Mouse (Mus musculus) MEL (cell line): ENCODE results near the gene Gpr161. TPM values are rescaled to one million over a fixed set of nuclear protein-coding genes. Genes with fewer than 3 reads are reported as not detected.

Source experiments
- DNase-seq: peaks from one replicate; pipeline ENCODE4 v3.0.0; 2011; ENCODE audit warnings: low read depth, low spot score
- H3K27ac ChIP-seq: 2 replicates; pipeline ENCODE4 v1.5.1; 2012; ENCODE audit warnings: low read depth, mild to moderate bottlenecking, control low read depth, low read length, moderate library complexity; ENCODE audit not compliant: control insufficient read depth
- H3K27me3 ChIP-seq, 2 experiments: fragments of 150-350 bp in 1 of 2; sonication (generic) in 1 of 2; 2 replicates each; pipeline ENCODE4 v1.6.1; 2012; ENCODE audit warnings: low read length in 2 of 2, mild to moderate bottlenecking in 2 of 2, improper control_type of control experiment in 1 of 2, moderate library complexity in 1 of 2; ENCODE audit not compliant: insufficient read depth in 2 of 2, control insufficient read depth in 1 of 2
- H3K36me3 ChIP-seq, 2 experiments: 2 replicates each; pipeline ENCODE4 v1.6.1; 2012 to 2014; ENCODE audit warnings: low read length in 2 of 2, improper control_type of control experiment in 1 of 2, inconsistent platforms in 1 of 2, mild to moderate bottlenecking in 1 of 2; ENCODE audit not compliant: insufficient read depth in 2 of 2, control insufficient read depth in 1 of 2
- H3K4me1 ChIP-seq, 2 experiments: fragments of 150-350 bp in 1 of 2; sonication (generic) in 1 of 2; 2 replicates each; pipeline ENCODE4 v1.6.1; 2012; ENCODE audit warnings: low read length in 2 of 2, improper control_type of control experiment in 1 of 2, mild to moderate bottlenecking in 1 of 2; ENCODE audit not compliant: insufficient read depth in 2 of 2, control insufficient read depth in 1 of 2
- H3K4me3 ChIP-seq, 2 experiments: fragments of 150-350 bp in 1 of 2; sonication (generic) in 1 of 2; 2 replicates each; pipeline ENCODE4 v1.5.1; 2012; ENCODE audit warnings: low read depth in 2 of 2, low read length in 2 of 2, mild to moderate bottlenecking in 2 of 2, moderate library complexity in 2 of 2, control low read depth in 1 of 2, improper control_type of control experiment in 1 of 2; ENCODE audit not compliant: control insufficient read depth in 1 of 2, insufficient read depth in 1 of 2
- H3K79me2 ChIP-seq: 2 replicates; pipeline ENCODE4 v1.6.1; 2012; ENCODE audit warnings: mild to moderate bottlenecking, low read length, moderate library complexity; ENCODE audit not compliant: control insufficient read depth, poor library complexity, insufficient read depth
- H3K9ac ChIP-seq: 2 replicates; pipeline ENCODE4 v1.6.1; 2012; ENCODE audit warnings: low read depth, mild to moderate bottlenecking, control low read depth, low read length, moderate library complexity; ENCODE audit not compliant: control insufficient read depth, poor library complexity, severe bottlenecking
- H3K9me3 ChIP-seq: fragments of 150-350 bp; sonication (generic); replicated peaks from 2 replicates; pipeline ENCODE4 v1.6.1; 2012; ENCODE audit warnings: mild to moderate bottlenecking, low read length, improper control_type of control experiment, moderate library complexity; ENCODE audit not compliant: insufficient read depth
- BHLHE40 ChIP-seq: IDR thresholded peaks from 2 replicates; pipeline ENCODE4 v1.6.1; 2012; ENCODE audit warnings: low read depth, mild to moderate bottlenecking, inconsistent platforms, low read length, improper control_type of control experiment, borderline replicate concordance
- CHD1 ChIP-seq: IDR thresholded peaks from 2 replicates; pipeline ENCODE4 v1.6.1; 2012; ENCODE audit warnings: low read depth, mild to moderate bottlenecking, inconsistent platforms, low read length, improper control_type of control experiment
- CHD2 ChIP-seq: IDR thresholded peaks from 2 replicates; pipeline ENCODE4 v1.6.1; 2011; ENCODE audit warnings: low read length, improper control_type of control experiment
- CTCF ChIP-seq, 3 experiments: IDR thresholded peaks in 2 of 3; conservative IDR thresholded peaks in 1 of 3; 2 replicates each; pipeline ENCODE4 v1.5.1; 2011 to 2012; ENCODE audit warnings: low read length in 3 of 3, low read depth in 2 of 3, mild to moderate bottlenecking in 2 of 3, improper control_type of control experiment in 1 of 3, inconsistent platforms in 1 of 3, mixed read lengths in 1 of 3, moderate library complexity in 1 of 3; ENCODE audit not compliant: control insufficient read depth in 1 of 3, insufficient read depth in 1 of 3, poor library complexity in 1 of 3, severe bottlenecking in 1 of 3
- E2F4 ChIP-seq: IDR thresholded peaks from 2 replicates; pipeline ENCODE4 v1.6.1; 2011; ENCODE audit warnings: low read depth, low read length, improper control_type of control experiment, borderline replicate concordance
- ELF1 ChIP-seq: IDR thresholded peaks from 2 replicates; pipeline ENCODE4 v1.6.1; 2014; ENCODE audit warnings: low read depth, mild to moderate bottlenecking, inconsistent platforms, low read length, improper control_type of control experiment, moderate library complexity
- EP300 ChIP-seq, 2 experiments: IDR thresholded peaks; 2 replicates each; pipeline ENCODE4 v1.6.1; 2011; ENCODE audit warnings: improper control_type of control experiment in 2 of 2, low read length in 2 of 2, low read depth in 1 of 2, mild to moderate bottlenecking in 1 of 2
- GABPA ChIP-seq: IDR thresholded peaks from 2 replicates; pipeline ENCODE4 v1.6.1; 2012; ENCODE audit warnings: low read depth, mild to moderate bottlenecking, inconsistent platforms, low read length, improper control_type of control experiment, moderate library complexity
- GATA1 ChIP-seq: IDR thresholded peaks from 2 replicates; pipeline ENCODE4 v1.6.1; 2011; ENCODE audit warnings: low read depth, low read length, improper control_type of control experiment
- HCFC1 ChIP-seq: IDR thresholded peaks from 2 replicates; pipeline ENCODE4 v1.6.1; 2012; ENCODE audit warnings: low read depth, mild to moderate bottlenecking, inconsistent platforms, low read length, improper control_type of control experiment, moderate library complexity
- KAT2A ChIP-seq: conservative IDR thresholded peaks from 2 replicates; pipeline ENCODE4 v1.6.1; 2012; ENCODE audit warnings: low read depth, low read length, improper control_type of control experiment, inconsistent platforms
- MAX ChIP-seq: IDR thresholded peaks from 2 replicates; pipeline ENCODE4 v1.6.1; 2011; ENCODE audit warnings: low read length, improper control_type of control experiment
- MEF2A ChIP-seq: IDR thresholded peaks from 2 replicates; pipeline ENCODE4 v1.6.1; 2014; ENCODE audit warnings: low read depth, mild to moderate bottlenecking, inconsistent platforms, low read length, improper control_type of control experiment; ENCODE audit not compliant: poor library complexity, insufficient replicate concordance, severe bottlenecking; ENCODE audit errors: extremely low read depth
- MXI1 ChIP-seq: IDR thresholded peaks from 2 replicates; pipeline ENCODE4 v1.6.1; 2011; ENCODE audit warnings: mild to moderate bottlenecking, low read depth, low read length, improper control_type of control experiment
- MYC ChIP-seq: IDR thresholded peaks from 2 replicates; pipeline ENCODE4 v1.6.1; 2011; ENCODE audit warnings: low read depth, mild to moderate bottlenecking, low read length, improper control_type of control experiment, moderate library complexity
- NELFE ChIP-seq: IDR thresholded peaks from 2 replicates; pipeline ENCODE4 v1.6.1; 2011; ENCODE audit warnings: low read depth, low read length, improper control_type of control experiment
- NRF1 ChIP-seq: IDR thresholded peaks from 2 replicates; pipeline ENCODE4 v1.6.1; 2014; ENCODE audit warnings: low read depth, mild to moderate bottlenecking, inconsistent platforms, low read length, improper control_type of control experiment, moderate library complexity; ENCODE audit not compliant: poor library complexity, insufficient read depth, severe bottlenecking
- POLR2AphosphoS2 ChIP-seq: IDR thresholded peaks from 2 replicates; pipeline ENCODE4 v1.6.1; 2011; ENCODE audit warnings: low read length, improper control_type of control experiment
- POLR2AphosphoS5 ChIP-seq: IDR thresholded peaks from 2 replicates; pipeline ENCODE4 v1.6.1; 2012; ENCODE audit warnings: low read depth, borderline replicate concordance, mild to moderate bottlenecking, inconsistent platforms, low read length, moderate library complexity, mixed read lengths
- SIN3A ChIP-seq: IDR thresholded peaks from 2 replicates; pipeline ENCODE4 v1.6.1; 2012; ENCODE audit warnings: low read length, improper control_type of control experiment, inconsistent platforms
- TBP ChIP-seq: IDR thresholded peaks from 2 replicates; pipeline ENCODE4 v1.8.0; 2011; ENCODE audit warnings: low read depth, low read length, improper control_type of control experiment
- TCF12 ChIP-seq: IDR thresholded peaks from 2 replicates; pipeline ENCODE4 v1.6.1; 2014; ENCODE audit warnings: low read depth, mild to moderate bottlenecking, inconsistent platforms, low read length, improper control_type of control experiment, moderate library complexity
- UBTF ChIP-seq: IDR thresholded peaks from 2 replicates; pipeline ENCODE4 v1.6.1; 2012; ENCODE audit warnings: low read depth, mild to moderate bottlenecking, inconsistent platforms, low read length, improper control_type of control experiment, moderate library complexity, borderline replicate concordance; ENCODE audit not compliant: insufficient read depth
- USF2 ChIP-seq, 2 experiments: IDR thresholded peaks; 2 replicates each; pipeline ENCODE4 v1.6.1; 2011 to 2012; ENCODE audit warnings: improper control_type of control experiment in 2 of 2, low read length in 2 of 2, borderline replicate concordance in 1 of 2, inconsistent platforms in 1 of 2, low read depth in 1 of 2, mild to moderate bottlenecking in 1 of 2; ENCODE audit not compliant: insufficient read depth in 1 of 2
- ZC3H11A ChIP-seq: IDR thresholded peaks from 2 replicates; pipeline ENCODE4 v1.6.1; 2012; ENCODE audit warnings: low read depth, mild to moderate bottlenecking, inconsistent platforms, low read length, improper control_type of control experiment
- ZKSCAN1 ChIP-seq: IDR thresholded peaks from 2 replicates; pipeline ENCODE4 v1.6.1; 2012; ENCODE audit warnings: low read depth, mild to moderate bottlenecking, inconsistent platforms, low read length, improper control_type of control experiment, moderate library complexity
- polyA plus RNA-seq, 2 experiments: library from polyadenylated mRNA; stranded (reverse) in 1 of 2; unstranded in 1 of 2; fragments of >175 nt in 1 of 2; fragments of >200 nt in 1 of 2; gene quantifications; 2 replicates each; pipeline versions ENCODE4 v1.2.1 to v1.2.4; 2012; ENCODE audit warnings: low replicate concordance in 2 of 2, low read depth in 1 of 2; ENCODE audit not compliant: insufficient read length in 2 of 2, insufficient read depth in 1 of 2, missing spikeins in 1 of 2
- total RNA-seq: library from RNA; depleted of rRNA; stranded (reverse); fragments of 300-350 nt; gene quantifications from 2 replicates; pipeline ENCODE4 v1.2.3, GENCODE M21; 2012

Gpr161 gene
- total and polyA plus RNA-seq, 3 experiments = 0.08 to 0.97 TPM; not detected in 1

- no peaks in the 10 kb centered on the region for H3K27me3 ChIP-seq
- no peak overlapping the region for H3K27ac ChIP-seq
- H3K4me3 ChIP-seq = no peak overlapping the region
- H3K9me3 ChIP-seq = no peaks in the 10 kb centered on the region
- H3K79me2 ChIP-seq = no peaks in the 10 kb centered on the region
- H3K36me3 ChIP-seq = no peaks in the 10 kb centered on the region; a peak in 1 of 4 replicates
- TF ChIP-seq MYC = no peak
- TF ChIP-seq ZC3H11A = no peak
- no peak for TF ChIP-seq E2F4
- TF ChIP-seq TCF12 = no peak
- no peak for TF ChIP-seq BHLHE40
- TF ChIP-seq USF2 (IDR thresholded peaks at IDR 0.05; ENCODE audit: borderline replicate concordance in 1 of 2, insufficient read depth in 1 of 2, low read depth in 1 of 2, low read length in 2 of 2) = no peak
- TF ChIP-seq POLR2AphosphoS5 = no peak
- no peak for TF ChIP-seq SIN3A
- TF ChIP-seq MEF2A = no peak
- no peak for TF ChIP-seq HCFC1
- no peak for TF ChIP-seq GABPA
- TF ChIP-seq TBP = no peak
- TF ChIP-seq EP300 (IDR thresholded peaks at IDR 0.05; ENCODE audit: low read depth in 1 of 2, low read length in 2 of 2) = no peak
- no peak for TF ChIP-seq NELFE
- no peak for TF ChIP-seq GATA1
- TF ChIP-seq CHD2 = no peak
- TF ChIP-seq POLR2AphosphoS2 = no peak
- TF ChIP-seq, all 39 proteins: peak for 0
- peaks cover 2 to 10% of the 10 kb centered on the region in 2 experiments; a peak in 2 of 4 replicates for H3K4me1 ChIP-seq
- H3K9ac ChIP-seq = no peak overlapping the region
- DNase-seq = no peak
Observed at GRCm38 (mm10) chr1:165321393-165321861, 25.8 kb downstream of the Gpr161 start.

DNA sequence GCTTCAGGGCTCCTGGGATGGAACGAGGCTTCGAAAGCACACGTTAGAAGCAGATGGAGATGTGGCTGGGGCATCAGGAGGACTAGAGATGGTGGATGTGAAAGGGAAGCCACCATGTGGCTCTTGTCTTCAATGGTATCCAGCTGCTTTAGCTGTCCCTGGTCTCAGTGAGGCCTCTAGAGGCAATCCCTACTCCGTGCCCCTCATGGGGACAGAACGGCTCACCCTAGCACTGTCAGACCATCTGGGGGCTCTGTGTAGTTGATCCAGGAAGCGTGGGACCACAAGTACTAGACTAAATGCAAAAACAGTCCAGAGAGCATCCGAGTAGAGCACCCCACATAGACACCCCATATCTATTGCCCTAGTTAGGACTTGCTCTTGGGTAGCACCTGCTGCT, 26.3 kb downstream of the Gpr161 start:
- no peaks in the 10 kb centered on the region for H3K27me3 ChIP-seq

More for the DNA sequence above, 26.3 kb downstream of the Gpr161 start:
- no peak for DNase-seq
- Histone ChIP-seq H3K9ac (no peak overlapping the region), H3K9me3 (no peaks in the 10 kb centered on the region), H3K4me3 (no peak overlapping the region), H3K36me3 (no peaks in the 10 kb centered on the region; a peak in 1 of 4 replicates), H3K4me1 (peaks cover 2 to 10% of the 10 kb centered on the region in 2 experiments; a peak in 2 of 4 replicates), H3K79me2 (no peaks in the 10 kb centered on the region), H3K27ac (no peak overlapping the region)
- TF ChIP-seq MAX = no peak
- no peak for TF ChIP-seq MXI1
- no peak for TF ChIP-seq MEF2A
- TF ChIP-seq TBP = no peak
- no peak for TF ChIP-seq HCFC1
- no peak for TF ChIP-seq SIN3A
- no peak for TF ChIP-seq ELF1
- TF ChIP-seq E2F4 = no peak
- no peak for TF ChIP-seq NELFE
- TF ChIP-seq CHD1 = no peak
- TF ChIP-seq MYC = no peak
- no peak for TF ChIP-seq CHD2
- no peak for TF ChIP-seq CTCF (IDR thresholded peaks at IDR 0.05 in 2 of 3, conservative IDR thresholded peaks at IDR 0.05 in 1 of 3; ENCODE audit: control insufficient read depth in 1 of 3, insufficient read depth in 1 of 3, low read depth in 2 of 3, low read length in 3 of 3, poor library complexity in 1 of 3, severe bottlenecking in 1 of 3)
- TF ChIP-seq ZKSCAN1 = no peak
- TF ChIP-seq UBTF = no peak
- no peak for TF ChIP-seq NRF1
- TF ChIP-seq USF2 (IDR thresholded peaks at IDR 0.05; ENCODE audit: borderline replicate concordance in 1 of 2, insufficient read depth in 1 of 2, low read depth in 1 of 2, low read length in 2 of 2) = no peak
- no peak for TF ChIP-seq BHLHE40
- TF ChIP-seq GABPA = no peak
- no peak for TF ChIP-seq KAT2A
